Mouse (Mus musculus): ENCODE results near the gene Apoc3. TPM values are rescaled to one million over a fixed set of nuclear protein-coding genes. Genes with fewer than 3 reads are reported as not detected.
A peak's percentile ranks its signal among the peaks of the same experiment; 100 is the strongest.

Gene Apoc3
- polyA plus RNA-seq, 1 experiment from 2014 or later = not detected

DNA sequence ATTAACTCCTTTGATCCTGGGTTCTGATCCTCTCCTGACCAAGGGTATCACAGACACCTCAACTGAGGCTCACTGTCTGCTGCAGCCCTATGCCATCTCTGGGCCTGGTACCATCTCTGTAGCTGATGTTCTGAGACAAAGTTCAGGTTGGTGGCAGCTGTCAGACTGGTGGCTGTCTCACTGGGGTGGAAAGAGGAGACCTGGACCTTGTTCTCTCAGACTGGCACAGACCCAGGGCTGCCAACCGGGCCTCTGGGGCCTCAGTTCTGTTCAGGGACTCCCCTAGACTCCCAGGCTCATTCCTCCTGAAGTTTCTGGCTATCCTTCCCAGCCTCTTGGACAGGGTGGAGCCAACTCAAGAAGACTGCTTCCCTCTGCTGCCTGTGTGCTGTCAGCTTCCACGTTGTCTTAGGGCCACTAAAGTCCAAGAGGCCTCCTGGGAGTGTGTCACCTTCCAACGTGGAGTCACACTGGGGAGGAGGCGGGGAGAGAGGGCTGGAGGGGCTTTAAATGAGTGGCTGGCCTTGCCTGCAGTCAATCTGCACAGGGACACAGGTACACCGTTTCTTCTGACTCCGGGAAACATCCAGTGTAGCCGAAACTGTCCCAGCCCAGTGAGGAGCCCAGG lies 5.2 kb upstream of the Apoc3 start, which contains the start of gene Apoa4:
TSS of gene Apoa4 (plus strand) at position 171 of the 628 bp plus-strand sequence.
- no peak within 1 kb of the TSS for H3K4me3 ChIP-seq (replicated peaks; ENCODE audit: low read depth, low read length)
- H3K9ac ChIP-seq (replicated peaks; ENCODE audit: low read length) = no peak within 1 kb of the TSS
- no peaks in the 10 kb centered on the region for H3K4me1 ChIP-seq (ENCODE audit: control insufficient read depth, insufficient read depth, low read length)
- no peak for ATAC-seq (ENCODE audit: low FRiP score, low TSS enrichment)
- no peaks in the 10 kb centered on the region for H3K36me3 ChIP-seq (ENCODE audit: control insufficient read depth, insufficient read depth, low read length)
- no peak for DNase-seq
- WGBS = 77% methylated on average over 7 of the region's 7 CpGs
- no peaks in the 10 kb centered on the region for H3K27me3 ChIP-seq (ENCODE audit: control insufficient read depth, insufficient read depth, low read length)
- H3K9me3 ChIP-seq (ENCODE audit: control insufficient read depth, low read length) = no peaks in the 10 kb centered on the region
- no peak within 1 kb of the TSS for H3K27ac ChIP-seq (replicated peaks; ENCODE audit: low read depth, low read length)
- H3K4me2 ChIP-seq (ENCODE audit: low read length) = no peak within 1 kb of the TSS

DNA sequence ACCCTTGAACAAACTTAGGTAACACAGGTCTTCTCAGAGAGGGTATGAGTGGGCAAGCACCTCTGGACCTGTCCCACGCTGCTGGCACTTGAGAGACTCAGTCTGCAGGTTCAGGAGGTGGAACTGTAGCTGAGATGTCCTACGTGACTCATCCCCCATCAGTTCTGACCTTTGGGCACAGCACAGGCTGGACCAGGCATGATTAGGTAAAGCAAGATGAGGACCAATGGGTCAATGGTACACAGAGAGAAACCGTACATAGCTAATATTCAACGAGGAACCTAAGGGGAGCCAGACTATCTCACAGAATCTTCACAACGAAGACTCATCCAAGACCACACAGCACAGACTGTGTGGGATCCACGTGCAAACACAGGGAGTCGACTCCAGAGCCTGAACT lies 3.4 kb upstream of the Apoc3 start:
- no peak overlapping the region for H3K9ac ChIP-seq (replicated peaks; ENCODE audit: low read length)
- H3K27me3 ChIP-seq (ENCODE audit: control insufficient read depth, insufficient read depth, low read length) = no peaks in the 10 kb centered on the region
- H3K36me3 ChIP-seq (ENCODE audit: control insufficient read depth, insufficient read depth, low read length) = no peaks in the 10 kb centered on the region
- WGBS = 89% methylated on average over 7 of the region's 7 CpGs
- H3K4me1 ChIP-seq (ENCODE audit: control insufficient read depth, insufficient read depth, low read length) = no peaks in the 10 kb centered on the region
- H3K9me3 ChIP-seq (ENCODE audit: control insufficient read depth, low read length) = no peaks in the 10 kb centered on the region
- DNase-seq (no peak), ATAC-seq (ENCODE audit: low FRiP score, low TSS enrichment) (no peak)
- H3K4me3 ChIP-seq (replicated peaks; ENCODE audit: low read depth, low read length) = no peak overlapping the region
- no peak overlapping the region for H3K4me2 ChIP-seq (ENCODE audit: low read length)
- H3K27ac ChIP-seq (replicated peaks; ENCODE audit: low read depth, low read length) = no peak overlapping the region

DNA sequence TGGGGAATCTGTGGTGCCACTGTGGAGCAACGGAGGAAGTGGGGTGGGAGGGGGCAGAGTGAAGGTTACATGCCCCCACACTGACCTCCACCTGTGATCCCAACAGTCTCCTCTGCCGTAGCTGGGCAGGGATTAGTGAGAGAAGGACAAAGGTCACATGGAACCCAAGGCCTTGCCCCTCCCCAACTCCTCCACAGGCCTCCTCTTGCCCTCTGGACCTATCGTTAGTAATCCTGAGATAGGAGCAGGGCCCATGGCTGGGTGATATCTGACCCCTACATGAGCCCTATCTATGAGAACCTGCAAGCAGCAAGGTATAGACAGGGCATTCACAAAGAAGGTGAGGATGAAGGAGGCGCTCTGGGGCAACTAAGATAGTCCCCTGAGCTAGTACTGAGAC lies 213 bp upstream of the Apoc3 start:
- DNase-seq (no peak), ATAC-seq (ENCODE audit: low FRiP score, low TSS enrichment) (no peak)
- Histone ChIP-seq H3K27ac (replicated peaks; ENCODE audit: low read depth, low read length) (no peak overlapping the region), H3K27me3 (ENCODE audit: control insufficient read depth, insufficient read depth, low read length) (no peaks in the 10 kb centered on the region), H3K9me3 (ENCODE audit: control insufficient read depth, low read length) (no peaks in the 10 kb centered on the region), H3K9ac (replicated peaks; ENCODE audit: low read length) (no peak overlapping the region), H3K4me2 (ENCODE audit: low read length) (no peak overlapping the region), H3K36me3 (ENCODE audit: control insufficient read depth, insufficient read depth, low read length) (no peaks in the 10 kb centered on the region), H3K4me3 (replicated peaks; ENCODE audit: low read depth, low read length) (no peak overlapping the region), H3K4me1 (ENCODE audit: control insufficient read depth, insufficient read depth, low read length) (0 out of 2 replicates have a peak, but pooled peaks cover 3% of the 10 kb centered on the region)
- 44% methylated on average over 4 of the region's 4 CpGs for WGBS

DNA sequence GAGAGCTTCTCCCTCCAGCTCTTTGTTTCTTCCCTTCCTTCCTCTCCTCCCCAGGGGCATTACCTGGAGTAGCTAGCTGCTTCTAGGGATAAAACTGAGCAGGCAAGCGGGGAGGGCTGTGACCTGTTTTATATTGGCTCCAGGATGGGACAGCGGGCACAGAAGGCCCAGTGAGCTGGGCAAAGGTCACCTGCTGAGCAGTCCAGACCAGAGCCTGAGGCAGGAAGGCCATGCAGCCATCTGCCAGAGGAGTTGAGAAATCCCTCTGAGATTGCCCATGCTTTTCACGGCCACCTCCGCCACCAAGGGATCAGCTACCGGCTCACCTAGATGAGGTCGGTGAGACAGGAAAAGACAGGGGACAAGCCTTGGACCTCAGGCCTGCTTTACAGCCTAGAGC lies 240 bp downstream of the Apoc3 start:
- WGBS = 84% methylated on average over 6 of the region's 6 CpGs
- DNase-seq = no peak
- H3K36me3 ChIP-seq (ENCODE audit: control insufficient read depth, insufficient read depth, low read length) = no peaks in the 10 kb centered on the region

DNA sequence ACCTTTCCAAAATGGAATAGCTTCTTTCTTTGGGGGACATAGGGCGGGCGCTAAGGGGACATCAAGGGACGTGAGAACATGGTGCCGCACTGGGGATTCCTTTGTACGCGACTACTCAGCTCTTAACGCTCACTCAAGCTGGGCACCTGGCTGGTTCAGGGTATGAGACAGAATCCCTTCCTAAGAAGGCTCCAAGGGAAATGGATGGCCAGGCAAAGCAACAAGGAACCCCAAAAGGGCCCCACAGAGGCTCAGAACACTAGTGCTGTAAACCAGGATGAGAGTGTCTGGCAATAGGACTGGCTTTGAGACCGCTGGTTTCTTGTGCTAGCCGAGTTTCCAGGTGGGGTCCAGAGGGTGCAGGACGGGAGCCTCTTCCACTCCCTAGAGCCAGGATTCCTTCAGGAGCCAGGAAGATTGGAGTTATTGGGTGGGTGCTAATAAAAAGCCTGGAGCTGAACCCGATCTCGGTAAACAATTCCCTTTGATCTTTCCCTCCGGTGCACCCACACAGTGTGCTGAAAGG lies 4.9 kb downstream of the Apoc3 start:
- H3K4me1 ChIP-seq (ENCODE audit: control insufficient read depth, insufficient read depth, low read length) = 0 out of 2 replicates have a peak, but pooled peaks cover 5% of the 10 kb centered on the region
- peak overlapping the region; percentile 61 for H3K4me2 ChIP-seq (ENCODE audit: low read length)
- peak overlapping the region; percentile 42 for H3K4me3 ChIP-seq (replicated peaks; ENCODE audit: low read depth, low read length)
- DNase-seq (peak; percentile 57), ATAC-seq (ENCODE audit: low FRiP score, low TSS enrichment) (no peak)
- peak overlapping the region; percentile 60 for H3K27ac ChIP-seq (replicated peaks; ENCODE audit: low read depth, low read length)
- WGBS = 20% methylated on average over 13 of the region's 13 CpGs
- no peaks in the 10 kb centered on the region for H3K9me3 ChIP-seq (ENCODE audit: control insufficient read depth, low read length)
- no peaks in the 10 kb centered on the region for H3K36me3 ChIP-seq (ENCODE audit: control insufficient read depth, insufficient read depth, low read length)
- no peaks in the 10 kb centered on the region for H3K27me3 ChIP-seq (ENCODE audit: control insufficient read depth, insufficient read depth, low read length)
- H3K9ac ChIP-seq (replicated peaks; ENCODE audit: low read length) = peak overlapping the region; percentile 51

More for the DNA sequence above, 240 bp downstream of the Apoc3 start:
- 0 out of 2 replicates have a peak, but pooled peaks cover 5% of the 10 kb centered on the region for H3K4me1 ChIP-seq (ENCODE audit: control insufficient read depth, insufficient read depth, low read length)
- no peak overlapping the region for H3K27ac ChIP-seq (replicated peaks; ENCODE audit: low read depth, low read length)
- no peak overlapping the region for H3K4me3 ChIP-seq (replicated peaks; ENCODE audit: low read depth, low read length)
- H3K9ac ChIP-seq (replicated peaks; ENCODE audit: low read length) = no peak overlapping the region
- H3K4me2 ChIP-seq (ENCODE audit: low read length) = no peak overlapping the region
- no peak for ATAC-seq (ENCODE audit: low FRiP score, low TSS enrichment)
- no peaks in the 10 kb centered on the region for H3K27me3 ChIP-seq (ENCODE audit: control insufficient read depth, insufficient read depth, low read length)
- no peaks in the 10 kb centered on the region for H3K9me3 ChIP-seq (ENCODE audit: control insufficient read depth, low read length)

DNA sequence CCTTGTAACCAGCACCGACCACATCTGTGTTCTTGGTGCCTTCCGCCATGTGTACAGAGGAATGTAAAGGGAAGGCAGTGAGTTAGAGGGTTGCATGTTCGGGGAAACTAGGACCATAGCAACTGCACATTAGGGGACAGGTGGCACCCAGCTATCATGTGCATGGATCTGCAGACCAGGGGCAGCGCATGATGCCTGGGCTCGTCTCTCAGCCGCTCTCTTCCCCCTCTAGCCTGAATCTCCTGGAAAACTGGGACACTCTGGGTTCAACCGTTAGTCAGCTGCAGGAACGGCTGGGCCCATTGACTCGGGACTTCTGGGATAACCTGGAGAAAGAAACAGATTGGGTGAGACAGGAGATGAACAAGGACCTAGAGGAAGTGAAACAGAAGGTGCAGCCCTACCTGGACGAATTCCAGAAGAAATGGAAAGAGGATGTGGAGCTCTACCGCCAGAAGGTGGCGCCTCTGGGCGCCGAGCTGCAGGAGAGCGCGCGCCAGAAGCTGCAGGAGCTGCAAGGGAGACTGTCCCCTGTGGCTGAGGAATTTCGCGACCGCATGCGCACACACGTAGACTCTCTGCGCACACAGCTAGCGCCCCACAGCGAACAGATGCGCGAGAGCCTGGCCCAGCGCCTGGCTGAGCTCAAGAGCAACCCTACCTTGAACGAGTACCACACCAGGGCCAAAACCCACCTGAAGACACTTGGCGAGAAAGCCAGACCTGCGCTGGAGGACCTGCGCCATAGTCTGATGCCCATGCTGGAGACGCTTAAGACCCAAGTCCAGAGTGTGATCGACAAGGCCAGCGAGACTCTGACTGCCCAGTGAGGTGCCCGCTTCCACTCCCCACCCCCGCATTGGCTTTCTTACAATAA lies 5.6 kb downstream of the Apoc3 start:
- Histone ChIP-seq H3K27me3 (ENCODE audit: control insufficient read depth, insufficient read depth, low read length) (no peaks in the 10 kb centered on the region), H3K4me3 (replicated peaks; ENCODE audit: low read depth, low read length) (peak overlapping the region; percentile 42), H3K4me1 (ENCODE audit: control insufficient read depth, insufficient read depth, low read length) (0 out of 2 replicates have a peak, but pooled peaks cover 5% of the 10 kb centered on the region), H3K9ac (replicated peaks; ENCODE audit: low read length) (peak overlapping the region; percentile 51), H3K9me3 (ENCODE audit: control insufficient read depth, low read length) (no peaks in the 10 kb centered on the region), H3K27ac (replicated peaks; ENCODE audit: low read depth, low read length) (peak overlapping the region; percentile 60), H3K36me3 (ENCODE audit: control insufficient read depth, insufficient read depth, low read length) (no peaks in the 10 kb centered on the region), H3K4me2 (ENCODE audit: low read length) (peak overlapping the region; percentile 61)
- 15% methylated on average over 37 of the region's 37 CpGs for WGBS
- DNase-seq (peak; percentile 95), ATAC-seq (ENCODE audit: low FRiP score, low TSS enrichment) (peak; percentile 89)

DNA sequence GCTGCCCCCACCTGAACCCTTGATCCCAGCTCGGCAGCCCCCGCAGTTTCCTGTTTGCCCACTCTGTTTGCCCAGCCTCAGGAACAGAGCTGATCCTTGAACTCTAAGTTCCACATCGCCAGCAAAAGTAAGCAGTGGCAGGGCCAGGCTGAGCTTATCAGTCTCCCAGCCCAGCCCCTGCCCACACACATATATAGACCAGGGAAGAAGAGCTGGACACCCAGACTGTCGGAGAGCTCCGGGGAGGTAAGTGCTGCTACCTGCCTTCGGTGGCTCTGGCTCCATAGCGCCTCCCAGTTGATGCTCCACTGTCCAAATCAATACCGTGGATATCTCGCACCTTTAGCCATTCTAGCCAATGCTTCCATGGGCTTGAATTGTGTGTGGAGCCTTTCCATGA lies 6.9 kb downstream of the Apoc3 start, which contains the start of gene Apoa1:
TSS of gene Apoa1 (plus strand) at position 90 of the 400 bp plus-strand sequence.
- H3K27me3 ChIP-seq (ENCODE audit: control insufficient read depth, insufficient read depth, low read length) = no peaks in the 10 kb centered on the region
- no peak within 1 kb of the TSS for H3K27ac ChIP-seq (replicated peaks; ENCODE audit: low read depth, low read length)
- DNase-seq (no peak), ATAC-seq (ENCODE audit: low FRiP score, low TSS enrichment) (no peak)
- 0 out of 2 replicates have a peak, but pooled peaks cover 2% of the 10 kb centered on the region for H3K36me3 ChIP-seq (ENCODE audit: control insufficient read depth, insufficient read depth, low read length)
- WGBS = 71% methylated on average over 9 of the region's 9 CpGs
- H3K4me1 ChIP-seq (ENCODE audit: control insufficient read depth, insufficient read depth, low read length) = 0 out of 2 replicates have a peak, but pooled peaks cover 5% of the 10 kb centered on the region
- H3K9ac ChIP-seq (replicated peaks; ENCODE audit: low read length) = no peak within 1 kb of the TSS
- H3K4me2 ChIP-seq (ENCODE audit: low read length) = no peak within 1 kb of the TSS; the same call in 1 of the 2 replicates
- H3K9me3 ChIP-seq (ENCODE audit: control insufficient read depth, low read length) = no peaks in the 10 kb centered on the region
- no peak within 1 kb of the TSS for H3K4me3 ChIP-seq (replicated peaks; ENCODE audit: low read depth, low read length)

DNA sequence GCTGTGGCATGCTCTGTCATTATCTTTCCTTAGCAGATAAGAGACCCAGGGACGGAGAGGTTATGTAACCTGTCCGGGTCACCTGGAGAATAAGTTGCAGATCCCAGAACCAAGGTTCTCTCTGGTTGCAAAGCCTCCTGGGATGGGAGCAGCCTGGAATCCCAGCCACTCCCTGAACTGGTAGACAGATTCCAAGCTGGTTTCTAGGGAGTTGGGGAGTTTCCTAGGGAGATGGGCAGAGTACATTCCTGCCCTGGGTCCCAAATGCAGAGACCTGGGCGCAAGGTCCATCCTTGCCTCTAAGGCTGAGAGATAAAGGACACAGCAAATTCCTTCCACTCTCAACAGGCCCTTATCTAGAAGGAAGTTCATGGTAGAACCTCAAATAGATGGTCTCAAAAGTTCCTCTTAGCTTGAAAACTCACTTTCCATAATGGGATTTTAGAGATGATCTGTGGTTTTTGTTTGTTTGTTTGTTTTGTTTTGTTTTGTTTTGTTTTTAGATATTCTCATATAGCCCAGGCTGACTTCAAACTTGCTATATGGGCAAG lies 8.3 kb downstream of the Apoc3 start:
- H3K4me2 ChIP-seq (ENCODE audit: low read length) = no peak overlapping the region
- no peak overlapping the region for H3K27ac ChIP-seq (replicated peaks; ENCODE audit: low read depth, low read length)
- no peaks in the 10 kb centered on the region for H3K27me3 ChIP-seq (ENCODE audit: control insufficient read depth, insufficient read depth, low read length)
- ATAC-seq (ENCODE audit: low FRiP score, low TSS enrichment) = no peak
- no peak overlapping the region for H3K4me3 ChIP-seq (replicated peaks; ENCODE audit: low read depth, low read length)
- H3K9me3 ChIP-seq (ENCODE audit: control insufficient read depth, low read length) = no peaks in the 10 kb centered on the region
- no peak for DNase-seq
- no peak overlapping the region for H3K9ac ChIP-seq (replicated peaks; ENCODE audit: low read length)
- 90% methylated on average over 3 of the region's 3 CpGs for WGBS
- peaks cover 13% of the 10 kb centered on the region for H3K36me3 ChIP-seq (ENCODE audit: control insufficient read depth, insufficient read depth, low read length)
- 0 out of 2 replicates have a peak, but pooled peaks cover 5% of the 10 kb centered on the region for H3K4me1 ChIP-seq (ENCODE audit: control insufficient read depth, insufficient read depth, low read length)

Data from midbrain, embryonic 14.5 days (tissue).